Mouse (Mus musculus) small intestine, adult 2 months (tissue): ENCODE data around the gene Csnk2b. TPM values are rescaled to one million over a fixed set of nuclear protein-coding genes. Genes with fewer than 3 reads are reported as not detected.

Source experiments
- H3K27ac ChIP-seq: fragments of 200-500 bp; 2 replicates; pipeline ENCODE4 v1.5.1; 2012; ENCODE audit warnings: low read depth, low read length, control low read depth, inconsistent platforms; ENCODE audit not compliant: insufficient read depth
- H3K27me3 ChIP-seq: fragments of 200-500 bp; 2 replicates; pipeline ENCODE4 v1.6.1; 2012; ENCODE audit warnings: mild to moderate bottlenecking, moderate library complexity, low read length, inconsistent platforms; ENCODE audit not compliant: control insufficient read depth, insufficient read depth
- H3K36me3 ChIP-seq: fragments of 200-500 bp; 2 replicates; pipeline ENCODE4 v1.6.1; 2012; ENCODE audit warnings: mild to moderate bottlenecking, low read length, control low read depth, inconsistent platforms; ENCODE audit not compliant: control insufficient read depth, insufficient read depth
- H3K4me1 ChIP-seq: fragments of 200-500 bp; 2 replicates; pipeline ENCODE4 v1.6.1; 2012; ENCODE audit warnings: low read length, inconsistent platforms, mixed read lengths; ENCODE audit not compliant: control insufficient read depth, insufficient read depth, insufficient read length
- H3K4me3 ChIP-seq: fragments of 200-500 bp; 2 replicates; pipeline ENCODE4 v1.5.1; 2012; ENCODE audit warnings: low read depth, mild to moderate bottlenecking, control low read depth, inconsistent platforms, low read length, moderate library complexity
- CTCF ChIP-seq: fragments of 200-500 bp; IDR thresholded peaks from 2 replicates; pipeline ENCODE4 v1.5.1; 2012; ENCODE audit warnings: low read depth, mild to moderate bottlenecking, control low read depth, inconsistent platforms, low read length, moderate library complexity, mixed read lengths; ENCODE audit not compliant: insufficient replicate concordance, insufficient read length; ENCODE audit errors: extremely low read depth
- POLR2A ChIP-seq: fragments of 200-500 bp; IDR thresholded peaks from 2 replicates; pipeline ENCODE4 v1.6.1; 2012; ENCODE audit warnings: low read depth, mild to moderate bottlenecking, control low read depth, inconsistent platforms, low read length, moderate library complexity
- WGBS: fragments of 180-500 bp; shearing (Covaris S2); methylation state at CpG from one replicate; pipeline ENCODE4 v1.1.7; 2018; 5-methylcytosine and 5-hydroxymethylcytosine counted together
- polyA plus RNA-seq: library from polyadenylated mRNA; depleted of rRNA; stranded (reverse); fragments of >200 nt; gene quantifications from 2 replicates; pipeline ENCODE4 v1.2.3, GENCODE M21; 2012

Gene Csnk2b
- polyA plus RNA-seq, 1 experiment, result 448 TPM

DNA sequence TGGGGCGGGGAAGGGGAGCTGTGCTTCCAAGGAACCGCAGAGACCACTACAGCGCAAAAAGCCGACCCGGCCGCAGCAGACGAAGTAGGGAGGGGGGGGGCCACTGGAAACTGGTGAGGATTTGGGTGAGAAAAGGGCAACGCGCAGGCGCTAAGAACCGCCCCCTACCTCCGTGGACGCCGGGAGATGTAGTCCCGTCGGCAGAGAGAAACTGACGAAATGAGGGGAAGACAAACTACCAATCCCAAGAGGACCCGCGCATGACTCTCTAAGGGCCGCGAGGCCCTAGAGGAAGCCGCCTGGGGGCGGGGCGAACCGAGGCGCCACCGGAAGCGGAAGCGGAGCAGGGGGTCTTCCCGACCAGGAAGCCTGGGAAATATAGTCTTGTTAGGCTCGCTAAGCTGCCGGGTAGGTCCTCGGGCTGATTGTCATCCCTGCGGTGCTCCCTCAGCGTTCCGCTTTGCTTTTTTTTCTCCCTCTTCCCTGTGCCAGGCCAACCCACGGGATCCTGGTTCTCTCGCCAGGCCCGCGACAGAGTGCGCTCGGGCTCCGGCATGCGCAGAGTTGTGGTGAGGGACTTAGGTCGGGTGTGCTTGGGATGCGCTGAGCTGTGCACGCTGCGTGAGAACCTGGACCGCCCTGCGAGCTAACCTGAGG, 582 bp downstream of the Csnk2b start, which contains the start of gene Gpank1:
TSS of gene Gpank1 (plus strand) at position 313 of the 657 bp plus-strand sequence.
- H3K27me3 ChIP-seq, result no peaks in the 10 kb centered on the region
- H3K27ac ChIP-seq, result peak within 1 kb of the TSS; percentile 90
- H3K4me3 ChIP-seq, result peak within 1 kb of the TSS; percentile 91
- TF ChIP-seq POLR2A, result peak; percentile 49
- no peak for TF ChIP-seq CTCF
- WGBS, result under 1% methylated on average over 50 of the region's 50 CpGs
- peaks cover 9% of the 10 kb centered on the region; the same call in 1 of the 2 replicates for H3K4me1 ChIP-seq
- peaks cover 30% of the 10 kb centered on the region for H3K36me3 ChIP-seq

DNA sequence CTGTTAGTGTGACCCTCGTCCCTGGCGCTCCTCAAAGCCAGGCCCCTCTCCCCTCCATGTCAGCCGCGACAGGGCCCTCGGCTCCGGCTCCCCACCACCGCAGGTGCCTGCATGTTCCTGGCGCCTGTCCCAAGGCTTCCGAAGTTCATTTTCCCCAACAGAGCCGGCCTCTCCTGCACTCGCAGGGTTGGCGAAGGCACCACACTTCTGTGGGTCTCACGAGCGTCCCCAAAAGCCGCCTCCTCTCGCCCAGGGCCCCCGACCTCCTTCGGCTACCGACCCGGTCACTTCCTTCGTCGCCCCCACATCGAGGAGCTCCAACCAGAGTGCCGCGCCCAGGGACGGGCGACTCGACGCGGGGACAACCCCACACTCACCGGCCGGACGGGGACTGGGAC, 1.1 kb downstream of the Csnk2b start:
- peak overlapping the region; percentile 36; the same call in 1 of the 2 replicates for H3K27ac ChIP-seq
- WGBS, result under 1% methylated on average over 33 of the region's 33 CpGs
- no peaks in the 10 kb centered on the region for H3K27me3 ChIP-seq
- TF ChIP-seq CTCF, result no peak
- TF ChIP-seq POLR2A, result no peak
- peaks cover 9% of the 10 kb centered on the region; the same call in 1 of the 2 replicates for H3K4me1 ChIP-seq
- H3K36me3 ChIP-seq, result peaks cover 35% of the 10 kb centered on the region
- peak overlapping the region; percentile 90 for H3K4me3 ChIP-seq

DNA sequence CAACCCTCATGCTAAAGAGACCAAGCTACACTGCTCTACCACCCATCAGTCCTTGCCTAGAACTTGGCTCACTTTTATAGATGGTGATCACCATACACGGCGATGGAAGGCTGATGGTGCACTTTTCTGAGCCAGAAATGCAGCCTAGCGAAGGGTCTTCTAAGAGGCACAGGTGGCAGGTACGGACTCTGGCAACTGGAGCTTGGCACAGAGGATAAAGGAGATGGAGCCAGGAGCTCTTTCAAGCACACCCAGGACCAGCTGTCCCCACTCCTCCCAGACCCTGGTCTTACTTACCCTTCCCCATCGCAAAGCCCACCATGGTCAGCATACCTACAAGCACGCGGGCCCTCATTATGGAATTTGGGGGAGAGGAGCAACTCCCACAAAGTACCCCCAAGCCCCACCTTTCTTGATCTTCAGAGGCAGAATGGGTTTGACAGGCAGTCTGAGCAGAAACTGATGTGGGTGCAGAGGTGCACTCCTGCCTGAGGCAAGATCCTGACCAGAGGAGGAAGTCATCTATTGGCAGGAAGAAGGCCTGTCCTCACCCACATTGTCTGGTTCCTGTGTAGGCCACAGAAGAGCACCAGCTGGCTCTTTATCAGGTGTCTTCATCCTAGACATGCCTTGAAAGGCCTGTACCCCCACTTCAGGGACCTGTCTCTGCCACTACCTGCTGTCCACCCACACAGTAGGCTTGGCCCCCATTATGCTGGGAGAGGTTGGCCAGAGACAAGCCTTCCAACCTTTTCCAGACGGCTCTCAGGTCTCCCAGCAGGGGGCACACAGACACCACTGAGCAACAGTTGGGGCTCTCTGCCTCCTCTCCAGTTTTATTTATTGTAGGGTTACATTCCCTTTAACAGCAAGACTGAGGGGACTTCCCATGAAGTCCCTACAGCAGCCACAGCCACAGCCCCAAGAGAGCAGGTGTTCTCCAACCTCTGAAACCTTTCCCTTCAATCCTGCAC, 6.5 kb downstream of the Csnk2b start, which contains the start of gene Ly6g5b:
TSS of gene Ly6g5b (minus strand) at position 383 of the 974 bp plus-strand sequence.
- TF ChIP-seq POLR2A, result no peak
- TF ChIP-seq CTCF, result peak; percentile 42; the same call in 1 of the 2 replicates
- Histone ChIP-seq H3K4me3 (no peak within 1 kb of the TSS), H3K27ac (no peak within 1 kb of the TSS), H3K27me3 (no peaks in the 10 kb centered on the region), H3K4me1 (no peaks in the 10 kb centered on the region), H3K36me3 (peaks cover 44% of the 10 kb centered on the region)
- WGBS, result 85% methylated on average over 8 of the region's 8 CpGs

DNA sequence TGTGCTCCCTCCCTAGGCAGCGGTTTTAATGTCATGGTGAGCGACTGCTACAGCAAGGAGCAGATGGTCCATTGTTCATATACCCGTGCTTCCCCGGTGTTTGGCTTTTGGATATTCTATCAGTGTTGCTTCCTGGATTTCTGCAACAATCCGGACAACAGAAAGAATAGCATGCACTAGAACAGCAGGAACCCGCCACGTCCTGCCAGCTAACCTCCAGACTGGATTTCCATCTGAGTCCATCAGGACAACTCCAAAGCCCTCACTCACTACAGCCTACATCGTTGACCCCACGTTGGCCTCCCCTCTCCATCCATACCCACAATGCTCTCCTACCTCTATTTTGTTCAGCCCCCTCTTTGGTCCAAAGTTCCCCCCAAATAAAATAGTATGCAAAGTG, 10.1 kb downstream of the Csnk2b start:
- peaks cover 24% of the 10 kb centered on the region for H3K36me3 ChIP-seq
- H3K4me1 ChIP-seq, result no peaks in the 10 kb centered on the region
- 74% methylated on average over 9 of the region's 9 CpGs for WGBS
- H3K4me3 ChIP-seq, result no peak overlapping the region
- TF ChIP-seq POLR2A (no peak), CTCF (no peak)
- H3K27me3 ChIP-seq, result no peaks in the 10 kb centered on the region
- H3K27ac ChIP-seq, result no peak overlapping the region

DNA sequence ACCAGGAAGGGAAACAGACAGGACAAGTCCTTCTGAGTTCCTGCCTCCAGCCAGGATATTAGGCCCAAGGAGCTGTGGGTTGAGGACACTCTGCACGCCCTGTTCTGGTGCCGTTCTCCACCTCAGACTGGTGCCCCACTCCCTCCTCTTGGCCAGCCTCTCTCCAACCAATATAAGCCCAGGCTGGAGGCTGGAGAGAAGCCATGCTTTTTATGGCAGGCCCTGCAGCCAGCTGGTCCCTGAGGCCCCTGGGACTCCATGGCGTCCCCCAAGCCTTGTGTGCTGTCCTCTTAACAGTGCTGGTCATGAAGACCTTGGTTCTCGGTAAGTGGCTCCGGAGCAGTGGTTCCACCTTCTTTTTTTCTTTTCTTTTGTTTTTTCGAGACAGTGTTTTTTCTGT, 13.8 kb downstream of the Csnk2b start, which contains the start of gene Ly6g5c:
TSS of gene Ly6g5c (plus strand) at position 183 of the 400 bp plus-strand sequence.
- H3K27me3 ChIP-seq, result no peaks in the 10 kb centered on the region
- peaks cover 2% of the 10 kb centered on the region; the same call in 1 of the 2 replicates for H3K36me3 ChIP-seq
- H3K4me1 ChIP-seq, result peaks cover 8% of the 10 kb centered on the region; the same call in 1 of the 2 replicates
- H3K27ac ChIP-seq, result no peak within 1 kb of the TSS
- TF ChIP-seq POLR2A, result no peak
- no peak for TF ChIP-seq CTCF
- WGBS, result 84% methylated on average over 6 of the region's 6 CpGs
- no peak within 1 kb of the TSS for H3K4me3 ChIP-seq

DNA sequence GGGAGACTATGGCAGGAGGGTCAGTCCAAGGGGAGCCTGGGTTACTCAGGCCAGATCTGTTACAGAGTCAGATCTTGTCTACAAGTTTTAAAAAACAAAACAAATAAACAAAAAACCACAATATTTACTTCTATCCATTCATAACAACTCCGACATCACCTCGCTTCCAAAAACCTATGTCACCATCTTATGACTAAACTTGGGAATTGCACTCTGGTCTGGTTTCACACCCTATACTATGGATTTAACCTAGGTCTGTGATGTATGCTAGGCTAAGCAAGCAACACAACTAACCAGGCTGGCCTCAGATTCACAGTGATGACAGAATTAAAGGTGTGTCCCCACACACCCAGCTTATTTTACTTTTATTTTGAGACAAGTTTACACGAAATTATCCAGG, 15.3 kb downstream of the Csnk2b start:
- Histone ChIP-seq H3K4me1 (peaks cover 11% of the 10 kb centered on the region), H3K36me3 (peaks cover 17% of the 10 kb centered on the region), H3K27ac (no peak overlapping the region), H3K4me3 (no peak overlapping the region), H3K27me3 (no peaks in the 10 kb centered on the region)
- TF ChIP-seq POLR2A, result no peak
- no peak for TF ChIP-seq CTCF
- 58% methylated on average over 3 of the region's 3 CpGs for WGBS

DNA sequence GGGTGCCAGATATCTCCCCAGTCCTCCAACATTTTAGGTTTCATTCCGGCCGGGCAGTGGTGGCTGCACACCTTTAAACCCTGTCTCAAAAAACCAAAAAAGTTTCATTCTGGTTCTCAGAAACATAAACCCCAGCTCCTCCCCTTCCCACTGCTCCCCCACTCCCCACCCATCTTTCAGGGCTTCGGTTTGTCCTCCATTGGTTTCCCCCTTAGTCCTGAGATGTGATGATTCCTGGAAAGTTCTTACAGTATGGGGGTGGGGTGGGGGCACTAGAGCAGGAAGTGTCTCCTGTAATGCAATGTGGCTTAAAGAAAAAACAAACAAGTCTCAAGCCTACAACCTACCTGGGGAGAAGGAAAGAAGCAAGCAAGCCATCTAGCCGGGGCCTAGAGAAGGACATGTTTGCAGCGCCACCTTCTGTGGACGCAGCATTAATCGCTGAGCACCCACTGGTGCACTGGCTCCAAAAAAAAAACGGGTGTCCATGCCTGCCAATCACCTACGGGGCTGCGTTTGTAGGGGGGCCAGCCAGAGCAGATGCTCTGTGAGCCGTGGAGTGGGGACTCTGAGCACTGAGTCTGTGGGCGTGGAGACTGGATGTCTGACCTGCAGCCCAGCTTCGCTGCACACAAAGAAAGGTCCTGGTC, 16.0 kb downstream of the Csnk2b start:
- TF ChIP-seq CTCF, result peak; percentile 53; the same call in 1 of the 2 replicates
- TF ChIP-seq POLR2A, result no peak
- peaks cover 12% of the 10 kb centered on the region for H3K4me1 ChIP-seq
- WGBS, result 30% methylated on average over 13 of the region's 13 CpGs
- H3K36me3 ChIP-seq, result peaks cover 23% of the 10 kb centered on the region
- no peak overlapping the region for H3K4me3 ChIP-seq
- no peak overlapping the region for H3K27ac ChIP-seq
- no peaks in the 10 kb centered on the region for H3K27me3 ChIP-seq
